Mouse (Mus musculus): Measurements from ENCODE around the gene Cep131. TPM values are rescaled to one million over a fixed set of nuclear protein-coding genes. Genes with fewer than 3 reads are reported as not detected.

The Cep131 gene
- polyA plus RNA-seq, 1 experiment = 12.2 TPM

DNA sequence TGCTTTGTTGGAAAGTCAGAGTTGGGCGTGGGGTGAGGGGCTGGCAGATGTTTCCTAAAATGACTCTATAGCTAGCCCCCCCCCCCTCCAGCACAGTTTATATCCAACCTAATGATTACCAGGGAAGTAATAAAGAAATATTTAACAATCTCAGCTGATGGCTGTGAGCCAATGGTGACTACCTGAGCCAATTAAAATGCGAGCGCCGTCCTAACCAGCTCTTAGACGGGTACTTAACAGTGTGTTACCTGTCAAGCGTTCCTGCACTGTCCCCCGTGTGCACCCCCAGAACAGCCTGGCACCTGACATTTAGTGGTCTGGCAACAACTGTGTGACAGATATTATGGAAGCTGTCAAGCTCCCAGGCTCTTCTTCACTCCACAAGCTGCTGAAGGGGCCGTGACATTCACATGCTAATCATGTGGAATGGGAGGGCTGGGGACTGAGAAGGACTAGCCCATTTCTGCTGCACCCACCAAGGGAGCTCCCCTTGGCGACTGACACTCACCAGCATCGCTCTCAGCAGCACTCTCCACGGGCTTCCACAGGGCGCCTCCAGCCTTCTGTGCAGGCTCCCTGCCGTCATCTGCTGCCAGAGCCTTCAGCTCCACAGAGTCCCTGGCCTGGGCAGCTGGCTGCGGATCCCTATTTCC lies 23.1 kb upstream of the Cep131 start:
- Histone ChIP-seq H3K36me3 (ENCODE audit: control insufficient read depth, insufficient read depth) (no peaks in the 10 kb centered on the region), H3ac (ENCODE audit: control insufficient read depth, insufficient read length) (no peak overlapping the region), H3K27me3 (ENCODE audit: control insufficient read depth, insufficient read depth, insufficient read length) (no peaks in the 10 kb centered on the region), H3K4me3 (no peak overlapping the region), H3K79me2 (ENCODE audit: control insufficient read depth, insufficient read depth) (no peaks in the 10 kb centered on the region), H3K4me2 (ENCODE audit: low read depth) (no peak overlapping the region)
- TF ChIP-seq SRF (IDR thresholded peaks at IDR 0.05; ENCODE audit: control insufficient read depth, insufficient read length, low read depth) (no peak), MAX (IDR thresholded peaks at IDR 0.05; ENCODE audit: low read depth) (no peak), MYOD1 (IDR thresholded peaks at IDR 0.05; ENCODE audit: control insufficient read depth in 1 of 3, insufficient read length in 2 of 3, low read depth in 2 of 3) (no peak), USF1 (IDR thresholded peaks at IDR 0.05; ENCODE audit: low read depth) (no peak), E2F4 (IDR thresholded peaks at IDR 0.05; ENCODE audit: insufficient read depth) (no peak)

DNA sequence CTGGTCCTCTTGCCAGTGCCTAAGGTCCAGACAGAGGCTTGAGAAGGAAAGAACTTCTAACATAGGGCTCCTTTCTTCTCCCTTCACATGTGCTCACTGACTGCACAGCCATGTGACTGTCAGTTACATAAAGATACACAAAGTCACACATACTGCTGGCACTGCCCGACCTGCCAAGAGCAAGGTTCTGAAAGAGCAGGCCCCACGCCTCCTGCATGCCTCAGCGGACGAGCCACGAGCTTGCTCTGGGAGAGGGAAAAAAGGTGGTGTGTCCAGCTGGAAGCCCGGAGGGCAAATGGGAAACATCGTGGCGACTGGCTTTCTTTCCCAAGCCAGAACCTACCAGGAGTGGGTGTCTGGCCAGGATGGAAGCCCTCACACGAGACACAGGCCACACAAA lies 21.2 kb upstream of the Cep131 start:
- Histone ChIP-seq H3K79me2 (ENCODE audit: control insufficient read depth, insufficient read depth) (no peaks in the 10 kb centered on the region), H3ac (ENCODE audit: control insufficient read depth, insufficient read length) (no peak overlapping the region), H3K4me2 (ENCODE audit: low read depth) (no peak overlapping the region), H3K4me3 (no peak overlapping the region), H3K27me3 (ENCODE audit: control insufficient read depth, insufficient read depth, insufficient read length) (no peaks in the 10 kb centered on the region), H3K36me3 (ENCODE audit: control insufficient read depth, insufficient read depth) (no peaks in the 10 kb centered on the region)
- TF ChIP-seq E2F4 (IDR thresholded peaks at IDR 0.05; ENCODE audit: insufficient read depth) (no peak), POLR2A (IDR thresholded peaks at IDR 0.05; ENCODE audit: insufficient read length, low read depth) (no peak), CEBPB (IDR thresholded peaks at IDR 0.05; ENCODE audit: insufficient read depth, poor library complexity, severe bottlenecking) (no peak), MYOG (IDR thresholded peaks at IDR 0.05; ENCODE audit: control insufficient read depth in 1 of 3, insufficient read depth in 1 of 3, insufficient read length in 2 of 3, low read depth in 2 of 3) (no peak), POLR2AphosphoS2 (IDR thresholded peaks at IDR 0.05; ENCODE audit: insufficient read length, low read depth) (no peak), USF1 (IDR thresholded peaks at IDR 0.05; ENCODE audit: low read depth) (no peak), TCF3 (IDR thresholded peaks at IDR 0.05; ENCODE audit: insufficient read length, low read depth) (no peak), MAX (IDR thresholded peaks at IDR 0.05; ENCODE audit: low read depth) (no peak), REST (IDR thresholded peaks at IDR 0.05; ENCODE audit: insufficient read depth, insufficient read length) (no peak), TCF12 (IDR thresholded peaks at IDR 0.05; ENCODE audit: insufficient read depth, poor library complexity, severe bottlenecking) (no peak), MYOD1 (IDR thresholded peaks at IDR 0.05; ENCODE audit: control insufficient read depth in 1 of 3, insufficient read length in 2 of 3, low read depth in 2 of 3) (no peak), SRF (IDR thresholded peaks at IDR 0.05; ENCODE audit: control insufficient read depth, insufficient read length, low read depth) (no peak)

DNA sequence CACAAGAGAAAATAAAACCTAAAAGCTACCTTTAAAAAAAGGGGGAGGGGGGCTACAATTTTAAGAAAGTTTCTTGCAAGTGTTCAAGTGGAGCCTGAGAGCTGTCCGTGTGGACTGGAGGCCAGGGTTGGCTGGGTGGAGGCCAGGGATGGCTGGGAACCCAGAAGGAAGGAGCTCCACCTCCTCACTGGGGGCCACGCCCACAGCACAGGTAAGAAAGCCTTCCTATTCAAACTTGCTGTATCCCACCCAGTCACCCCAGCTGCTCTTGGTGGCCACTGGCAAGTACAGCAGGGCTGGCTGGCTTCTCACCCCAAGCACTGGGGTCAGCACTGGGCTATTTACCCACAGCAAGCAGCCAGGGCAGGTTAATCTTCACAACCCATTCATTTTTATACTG lies 20.4 kb upstream of the Cep131 start:
- no peaks in the 10 kb centered on the region for H3K36me3 ChIP-seq (ENCODE audit: control insufficient read depth, insufficient read depth)
- no peak overlapping the region for H3K4me3 ChIP-seq
- no peaks in the 10 kb centered on the region for H3K27me3 ChIP-seq (ENCODE audit: control insufficient read depth, insufficient read depth, insufficient read length)
- H3ac ChIP-seq (ENCODE audit: control insufficient read depth, insufficient read length) = no peak overlapping the region
- no peaks in the 10 kb centered on the region for H3K79me2 ChIP-seq (ENCODE audit: control insufficient read depth, insufficient read depth)
- H3K4me2 ChIP-seq (ENCODE audit: low read depth) = no peak overlapping the region
- no peak for TF ChIP-seq SRF (IDR thresholded peaks at IDR 0.05; ENCODE audit: control insufficient read depth, insufficient read length, low read depth)
- no peak for TF ChIP-seq POLR2AphosphoS2 (IDR thresholded peaks at IDR 0.05; ENCODE audit: insufficient read length, low read depth)
- no peak for TF ChIP-seq TCF3 (IDR thresholded peaks at IDR 0.05; ENCODE audit: insufficient read length, low read depth)
- TF ChIP-seq MAX (IDR thresholded peaks at IDR 0.05; ENCODE audit: low read depth) = no peak
- no peak for TF ChIP-seq CEBPB (IDR thresholded peaks at IDR 0.05; ENCODE audit: insufficient read depth, poor library complexity, severe bottlenecking)
- TF ChIP-seq USF1 (IDR thresholded peaks at IDR 0.05; ENCODE audit: low read depth) = no peak
- no peak for TF ChIP-seq TCF12 (IDR thresholded peaks at IDR 0.05; ENCODE audit: insufficient read depth, poor library complexity, severe bottlenecking)
- TF ChIP-seq MYOG (IDR thresholded peaks at IDR 0.05; ENCODE audit: control insufficient read depth in 1 of 3, insufficient read depth in 1 of 3, insufficient read length in 2 of 3, low read depth in 2 of 3) = no peak
- no peak for TF ChIP-seq REST (IDR thresholded peaks at IDR 0.05; ENCODE audit: insufficient read depth, insufficient read length)

DNA sequence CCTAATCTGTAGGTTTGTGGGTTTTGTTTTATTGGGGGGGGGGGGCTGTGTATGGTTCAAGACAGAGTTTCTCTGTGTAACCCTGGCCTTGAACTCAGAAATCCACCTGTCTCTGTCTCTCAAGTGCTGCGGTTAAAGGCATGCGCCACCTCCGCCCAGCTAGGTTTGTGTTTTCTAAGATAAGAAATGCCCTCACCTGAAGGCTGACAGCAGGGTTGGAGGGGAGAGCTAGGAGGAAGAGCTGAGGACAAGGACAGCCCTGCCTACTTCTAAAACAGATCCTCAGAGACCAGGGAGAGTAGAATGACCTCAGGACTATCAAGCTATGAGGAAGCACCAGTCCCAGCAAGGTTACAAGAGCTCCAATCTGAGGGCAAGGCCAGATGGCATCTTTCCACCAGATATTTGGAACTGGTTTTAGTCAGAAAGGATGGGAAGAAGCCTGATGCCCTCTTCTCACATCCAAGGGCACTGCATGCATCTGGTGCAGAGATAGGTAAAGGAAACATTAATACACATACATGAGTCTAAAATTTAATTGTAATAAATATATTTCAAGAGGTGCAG lies 16.9 kb upstream of the Cep131 start:
- H3K4me2 ChIP-seq (ENCODE audit: low read depth) = no peak overlapping the region
- H3ac ChIP-seq (ENCODE audit: control insufficient read depth, insufficient read length) = no peak overlapping the region
- TF ChIP-seq MAX (IDR thresholded peaks at IDR 0.05; ENCODE audit: low read depth) (no peak), POLR2AphosphoS2 (IDR thresholded peaks at IDR 0.05; ENCODE audit: insufficient read length, low read depth) (no peak), USF1 (IDR thresholded peaks at IDR 0.05; ENCODE audit: low read depth) (no peak), MYOD1 (IDR thresholded peaks at IDR 0.05; ENCODE audit: control insufficient read depth in 1 of 3, insufficient read length in 2 of 3, low read depth in 2 of 3) (peak in 1 of 3 experiments; percentile 17)
- H3K79me2 ChIP-seq (ENCODE audit: control insufficient read depth, insufficient read depth) = no peaks in the 10 kb centered on the region
- H3K4me3 ChIP-seq = no peak overlapping the region
- H3K36me3 ChIP-seq (ENCODE audit: control insufficient read depth, insufficient read depth) = peaks cover 4% of the 10 kb centered on the region
- H3K27me3 ChIP-seq (ENCODE audit: control insufficient read depth, insufficient read depth, insufficient read length) = no peaks in the 10 kb centered on the region

DNA sequence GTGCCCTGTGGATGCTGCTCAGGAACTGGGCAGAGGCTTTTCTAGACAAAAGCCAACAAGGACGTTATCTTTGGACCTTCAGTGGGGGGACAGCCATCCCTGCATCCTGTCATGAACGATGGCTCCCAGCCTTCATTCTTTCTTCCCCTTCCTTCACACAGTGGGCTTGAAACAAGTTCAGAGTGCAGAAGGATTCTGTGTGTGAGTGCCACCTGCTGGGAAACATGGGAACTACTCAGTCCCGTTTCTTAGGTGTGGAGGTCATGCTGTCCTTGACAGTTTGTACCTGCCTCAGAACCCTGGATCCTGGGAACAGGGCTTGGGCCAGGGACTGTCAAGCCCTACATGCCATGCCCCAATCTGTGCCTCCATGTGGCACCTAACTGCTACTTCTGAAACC lies 14.4 kb upstream of the Cep131 start:
- no peaks in the 10 kb centered on the region for H3K27me3 ChIP-seq (ENCODE audit: control insufficient read depth, insufficient read depth, insufficient read length)
- H3K79me2 ChIP-seq (ENCODE audit: control insufficient read depth, insufficient read depth) = no peaks in the 10 kb centered on the region
- H3ac ChIP-seq (ENCODE audit: control insufficient read depth, insufficient read length) = no peak overlapping the region
- TF ChIP-seq USF1 (IDR thresholded peaks at IDR 0.05; ENCODE audit: low read depth) = no peak
- no peak for TF ChIP-seq MYOD1 (IDR thresholded peaks at IDR 0.05; ENCODE audit: control insufficient read depth in 1 of 3, insufficient read length in 2 of 3, low read depth in 2 of 3)
- peak; percentile 57 for TF ChIP-seq POLR2AphosphoS2 (IDR thresholded peaks at IDR 0.05; ENCODE audit: insufficient read length, low read depth)
- no peak for TF ChIP-seq MAX (IDR thresholded peaks at IDR 0.05; ENCODE audit: low read depth)
- no peak overlapping the region for H3K4me3 ChIP-seq
- H3K36me3 ChIP-seq (ENCODE audit: control insufficient read depth, insufficient read depth) = peaks cover 4% of the 10 kb centered on the region
- no peak overlapping the region for H3K4me2 ChIP-seq (ENCODE audit: low read depth)
